Mouse (Mus musculus) midbrain, postnatal 0 days (tissue): ENCODE measurements around the gene AC134908.4. TPM values are rescaled to one million over a fixed set of nuclear protein-coding genes. Genes with fewer than 3 reads are reported as not detected.

Experiments used
- ATAC-seq: fragments of 200-750 bp; cut with Nextera tagmentation; 2 replicates; pipeline ENCODE4 v1.8.0; 2017; ENCODE audit warnings: moderate number of reproducible peaks, mild to moderate bottlenecking, moderate TSS enrichment, moderate library complexity; ENCODE audit not compliant: low FRiP score
- DNase-seq: peaks from one replicate; pipeline ENCODE4 v3.0.0-alpha.2; 2015; ENCODE audit warnings: low spot score
- H3K27ac ChIP-seq: fragments of 300-500 bp; sonication (generic); 2 replicates; pipeline ENCODE4 v1.5.1; 2014; ENCODE audit warnings: low read depth, mild to moderate bottlenecking, low read length, mixed read lengths
- H3K27me3 ChIP-seq: fragments of 300-500 bp; sonication (generic); 2 replicates; pipeline ENCODE4 v1.6.1; 2014; ENCODE audit warnings: low read length, control low read depth, mixed read lengths; ENCODE audit not compliant: insufficient read depth
- H3K36me3 ChIP-seq: fragments of 300-500 bp; sonication (generic); 2 replicates; pipeline ENCODE4 v1.6.1; 2014; ENCODE audit warnings: low read length, control low read depth, mixed read lengths; ENCODE audit not compliant: insufficient read depth
- H3K4me1 ChIP-seq: fragments of 300-500 bp; sonication (generic); 2 replicates; pipeline ENCODE4 v1.6.1; 2014; ENCODE audit warnings: mild to moderate bottlenecking, control low read depth, antibody characterized with exemption, low read length, mixed read lengths; ENCODE audit not compliant: insufficient read depth
- H3K4me2 ChIP-seq: fragments of 300-500 bp; sonication (generic); 2 replicates; pipeline ENCODE4 v1.6.1; 2014; ENCODE audit warnings: low read depth, mild to moderate bottlenecking, low read length, mixed read lengths; ENCODE audit not compliant: poor library complexity, severe bottlenecking
- H3K4me3 ChIP-seq: fragments of 300-500 bp; sonication (generic); 2 replicates; pipeline ENCODE4 v1.5.1; 2014; ENCODE audit warnings: low read depth, mild to moderate bottlenecking, low read length, moderate library complexity
- H3K9ac ChIP-seq: fragments of 300-500 bp; sonication (generic); replicated peaks from 2 replicates; pipeline ENCODE4 v1.6.1; 2014; ENCODE audit warnings: mild to moderate bottlenecking, low read length, moderate library complexity, mixed read lengths; ENCODE audit not compliant: poor library complexity, severe bottlenecking
- H3K9me3 ChIP-seq: fragments of 300-500 bp; sonication (generic); 2 replicates; pipeline ENCODE4 v1.6.1; 2016; ENCODE audit warnings: low read length, control low read depth
- CTCF ChIP-seq: IDR thresholded peaks from 2 replicates; pipeline ENCODE4 v1.5.1; 2016; ENCODE audit warnings: antibody characterized with exemption, mild to moderate bottlenecking
- WGBS: fragments of 180-500 bp; shearing (Covaris S2); extraction: QIAGEN DNeasy Blood & Tissue Kit; methylation state at CpG from one replicate; pipeline ENCODE4 v1.1.7; 2014; 5-methylcytosine and 5-hydroxymethylcytosine counted together
- polyA plus RNA-seq: library from polyadenylated mRNA; unstranded; fragments of >200 nt; fragmentation: Nextera tagmentation; extraction: Ambion mirVana; gene quantifications from 2 replicates; pipeline ENCODE4 v1.2.1, GENCODE M21; 2015
- total RNA-seq: library from RNA; depleted of rRNA; stranded (reverse); fragments of >200 nt; gene quantifications from 2 replicates; pipeline ENCODE4 v1.2.3, GENCODE M21; 2014

AC134908.4 gene
- total and polyA plus RNA-seq, 2 experiments from 2014 or later = 0.89 TPM; not detected in 1

DNA sequence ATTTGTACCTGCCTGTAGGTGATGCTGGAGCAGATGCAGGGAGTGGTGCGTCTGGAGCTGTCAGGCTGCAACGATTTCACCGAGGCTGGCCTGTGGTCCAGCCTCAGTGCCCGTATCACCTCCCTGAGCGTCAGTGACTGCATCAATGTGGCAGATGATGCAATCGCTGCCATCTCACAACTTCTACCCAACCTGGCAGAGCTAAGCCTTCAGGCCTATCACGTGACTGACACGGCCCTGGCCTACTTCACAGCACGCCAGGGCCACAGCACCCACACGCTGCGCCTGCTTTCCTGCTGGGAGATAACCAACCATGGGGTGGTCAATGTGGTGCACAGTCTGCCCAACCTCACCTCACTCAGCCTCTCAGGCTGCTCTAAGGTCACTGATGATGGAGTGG lies 22.2 kb upstream of the AC134908.4 start:
- ATAC-seq = no peak
- DNase-seq = no peak
- Histone ChIP-seq H3K9me3 (no peaks in the 10 kb centered on the region), H3K27me3 (no peaks in the 10 kb centered on the region), H3K27ac (no peak overlapping the region), H3K36me3 (peaks cover 37% of the 10 kb centered on the region), H3K9ac (no peak overlapping the region), H3K4me3 (no peak overlapping the region), H3K4me1 (peaks cover 5% of the 10 kb centered on the region; the same call in 1 of the 2 replicates), H3K4me2 (no peak overlapping the region)
- no peak for TF ChIP-seq CTCF
- WGBS = 85% methylated on average over 11 of the region's 11 CpGs

DNA sequence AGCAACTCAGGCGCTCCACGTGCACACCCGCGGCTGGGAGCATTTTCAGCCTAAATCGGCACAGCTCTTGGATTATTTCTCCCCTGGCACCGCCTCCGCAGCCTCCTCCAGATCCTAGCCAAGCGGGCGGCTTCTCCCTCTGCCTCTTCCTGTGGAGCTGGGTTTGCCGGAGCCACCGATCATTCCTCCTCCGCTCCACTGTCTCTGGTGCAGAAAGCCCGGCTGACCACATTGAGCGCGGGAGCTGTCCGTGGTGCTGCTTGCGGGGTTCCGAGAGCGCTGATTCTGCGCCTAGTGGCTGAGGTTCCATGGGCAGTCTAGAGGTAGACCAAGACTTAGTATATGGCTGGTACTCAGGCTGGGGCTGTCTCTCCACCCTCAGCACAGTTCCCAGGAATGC lies 18.0 kb upstream of the AC134908.4 start:
- TF ChIP-seq CTCF = peak; percentile 72
- Histone ChIP-seq H3K4me1 (peaks cover 18% of the 10 kb centered on the region), H3K9me3 (no peaks in the 10 kb centered on the region), H3K4me2 (peak overlapping the region; percentile 36), H3K9ac (peak overlapping the region; percentile 19; the same call in 1 of the 2 replicates), H3K4me3 (peak overlapping the region; percentile 18), H3K36me3 (peaks cover 26% of the 10 kb centered on the region), H3K27ac (no peak overlapping the region), H3K27me3 (no peaks in the 10 kb centered on the region)
- ATAC-seq (no peak), DNase-seq (peak; percentile 79)
- 3% methylated on average over 20 of the region's 20 CpGs for WGBS

DNA sequence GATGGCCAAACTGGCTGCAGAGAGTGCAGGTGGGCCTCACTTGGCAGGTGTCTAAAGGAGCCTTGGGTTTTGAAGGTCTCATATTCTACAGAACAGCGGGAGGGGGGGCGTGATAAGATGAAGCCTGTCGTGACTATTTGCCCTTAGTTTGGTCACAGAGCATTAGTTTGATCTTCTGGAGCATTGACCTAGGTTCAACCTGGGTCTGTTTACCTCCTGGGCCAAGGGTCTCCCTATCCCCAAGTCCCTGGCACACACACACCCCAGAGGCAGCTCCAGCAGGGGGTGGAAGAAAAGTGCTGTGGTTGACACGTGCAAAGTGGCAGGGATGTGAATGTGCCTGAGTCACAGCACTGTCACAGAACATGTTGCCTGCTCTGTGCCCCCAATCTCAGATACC lies 15.4 kb upstream of the AC134908.4 start:
- no peak for DNase-seq
- Histone ChIP-seq H3K9ac (peak overlapping the region; percentile 36; the same call in 1 of the 2 replicates), H3K27ac (no peak overlapping the region), H3K4me3 (no peak overlapping the region; the same call in 1 of the 2 replicates), H3K27me3 (no peaks in the 10 kb centered on the region), H3K9me3 (no peaks in the 10 kb centered on the region), H3K4me2 (peak overlapping the region; percentile 96), H3K4me1 (peaks cover 18% of the 10 kb centered on the region), H3K36me3 (0 out of 2 replicates have a peak, but pooled peaks cover 3% of the 10 kb centered on the region)
- no peak for TF ChIP-seq CTCF
- ATAC-seq = no peak
- WGBS = 73% methylated on average over 4 of the region's 4 CpGs

DNA sequence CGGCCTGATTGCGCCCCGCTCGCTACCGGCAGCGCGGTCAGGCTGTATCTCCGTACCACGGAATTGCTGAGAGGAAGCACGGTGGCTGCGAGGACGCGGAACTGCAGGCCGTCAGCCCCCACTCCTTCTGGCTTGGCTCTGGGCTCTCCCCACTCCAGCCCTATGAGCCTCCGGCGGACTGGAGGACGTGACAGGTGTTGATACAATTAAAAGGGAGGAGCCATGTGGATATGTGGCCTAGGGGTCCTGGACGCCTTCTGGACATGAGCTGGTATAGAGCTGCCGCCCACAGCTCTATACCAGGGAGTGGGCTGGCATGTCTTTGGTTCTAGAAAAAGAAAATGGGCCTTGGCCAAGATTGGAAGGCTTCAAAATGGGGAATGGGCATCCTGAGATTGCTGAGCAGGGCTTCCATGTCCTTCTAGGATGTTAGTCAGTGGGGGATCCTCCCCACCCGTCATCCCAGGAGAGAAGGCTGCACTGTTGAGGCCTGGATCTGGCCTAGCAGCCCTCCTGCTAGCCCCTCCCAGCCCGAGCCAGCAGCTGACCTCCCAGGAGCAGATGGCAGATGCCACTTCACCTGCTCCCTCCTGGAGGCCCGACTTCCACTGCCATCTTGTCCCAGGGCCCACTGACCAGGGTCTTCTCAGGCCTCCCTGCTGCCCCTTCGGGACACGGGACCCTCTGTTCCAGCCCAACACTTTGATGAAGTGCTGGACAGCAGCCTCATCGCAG lies 14.3 kb upstream of the AC134908.4 start:
- peak; percentile 62 for DNase-seq
- H3K4me1 ChIP-seq = peaks cover 18% of the 10 kb centered on the region

DNA sequence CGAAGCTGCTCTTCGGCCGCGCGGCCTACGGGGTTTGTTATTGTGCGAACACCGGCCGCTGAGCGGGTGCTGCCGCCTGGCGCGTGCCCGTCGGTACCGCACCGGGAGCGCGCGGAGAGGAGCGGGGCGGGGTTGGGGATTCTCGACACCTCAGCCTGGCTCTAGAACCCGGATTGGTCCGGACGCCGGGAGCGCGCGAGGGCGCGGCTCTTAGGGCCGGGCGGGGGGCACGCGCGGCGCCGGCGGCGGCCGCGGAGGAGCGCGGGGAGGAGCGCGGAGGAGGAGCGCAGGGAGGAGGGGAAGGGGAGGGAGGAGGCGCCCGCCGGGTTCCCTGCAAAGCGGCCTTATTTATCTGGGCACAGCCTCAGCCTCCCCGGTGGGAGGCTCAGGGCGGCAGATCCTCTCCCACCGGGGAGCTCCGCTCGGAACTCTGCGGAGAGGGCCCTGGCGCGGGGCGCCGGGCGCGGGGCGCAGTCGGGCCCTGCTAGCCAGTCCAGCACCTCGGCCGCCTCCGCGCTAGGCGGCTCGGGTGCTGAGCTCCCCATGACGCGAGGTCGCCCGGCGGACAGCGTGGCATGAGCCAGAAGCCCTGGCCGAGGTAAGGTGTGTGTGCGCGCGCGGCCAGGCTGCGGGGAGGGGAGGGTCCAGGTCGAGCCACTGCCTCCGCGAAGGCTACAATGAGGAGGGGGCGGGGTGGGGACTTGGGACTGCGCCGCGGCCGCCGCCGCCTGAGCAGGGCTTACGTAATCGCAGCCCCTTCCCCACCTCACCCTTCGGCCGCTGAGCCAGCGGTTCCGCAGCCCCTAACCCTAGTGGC lies 13.5 kb upstream of the AC134908.4 start, which contains the start of gene Fbxl16:
Gene Fbxl16 (plus strand): TSS at position 297 of the 817 bp plus-strand sequence.
- Histone ChIP-seq H3K27me3 (no peaks in the 10 kb centered on the region), H3K27ac (peak within 1 kb of the TSS; percentile 98), H3K4me2 (peak within 1 kb of the TSS; percentile 96), H3K4me3 (peak within 1 kb of the TSS; percentile 89), H3K36me3 (no peaks in the 10 kb centered on the region), H3K9ac (peak within 1 kb of the TSS; percentile 97), H3K4me1 (peaks cover 18% of the 10 kb centered on the region), H3K9me3 (no peaks in the 10 kb centered on the region)
- DNase-seq (peak; percentile 97), ATAC-seq (peak; percentile 86)
- under 1% methylated on average over 82 of the region's 100 CpGs for WGBS
- peak; percentile 61 for TF ChIP-seq CTCF

More for the DNA sequence above, 14.3 kb upstream of the AC134908.4 start:
- Histone ChIP-seq H3K9ac (peak overlapping the region; percentile 97), H3K27ac (peak overlapping the region; percentile 98), H3K27me3 (no peaks in the 10 kb centered on the region), H3K4me2 (peak overlapping the region; percentile 96), H3K36me3 (no peaks in the 10 kb centered on the region), H3K9me3 (no peaks in the 10 kb centered on the region), H3K4me3 (peak overlapping the region; percentile 89)
- peak; percentile 38 for ATAC-seq
- 5% methylated on average over 24 of the region's 25 CpGs for whole genome bisulfite sequencing
- 0 out of 2 replicates have a peak, but pooled peaks have one; percentile 17 for TF ChIP-seq CTCF
